Mouse (Mus musculus) small intestine, adult 2 months (tissue): ENCODE measurements around the gene Snrpa.

Experiments used
- CTCF ChIP-seq: fragments of 200-500 bp; IDR thresholded peaks from 2 replicates; pipeline ENCODE4 v1.5.1; 2012; ENCODE audit warnings: low read depth, mild to moderate bottlenecking, control low read depth, inconsistent platforms, low read length, moderate library complexity, mixed read lengths; ENCODE audit not compliant: insufficient replicate concordance, insufficient read length; ENCODE audit errors: extremely low read depth
- POLR2A ChIP-seq: fragments of 200-500 bp; IDR thresholded peaks from 2 replicates; pipeline ENCODE4 v1.6.1; 2012; ENCODE audit warnings: low read depth, mild to moderate bottlenecking, control low read depth, inconsistent platforms, low read length, moderate library complexity

GRCm38 (mm10) chr7:27182498-27182897 lies 13.6 kb downstream of the Snrpa start:
- TF ChIP-seq POLR2A (no peak), CTCF (no peak)
